Mouse (Mus musculus) thymus, adult 2 months (tissue): ENCODE results near the gene Epop. TPM values are rescaled to one million over a fixed set of nuclear protein-coding genes. Genes with fewer than 3 reads are reported as not detected.

ENCODE experiments used
- DNase-seq: peaks from one replicate; pipeline ENCODE4 v3.0.0; 2021
- H3K27ac ChIP-seq: fragments of 200-500 bp; 2 replicates; pipeline ENCODE4 v1.5.1; 2012; ENCODE audit warnings: low read length, control low read depth; ENCODE audit not compliant: control insufficient read depth, insufficient read depth
- H3K27me3 ChIP-seq: fragments of 200-500 bp; 2 replicates; pipeline ENCODE4 v1.6.1; 2012; ENCODE audit warnings: mild to moderate bottlenecking, low read length, moderate library complexity, mixed read lengths; ENCODE audit not compliant: control insufficient read depth, insufficient read depth
- H3K36me3 ChIP-seq: fragments of 200-500 bp; 2 replicates; pipeline ENCODE4 v1.6.1; 2012; ENCODE audit warnings: mild to moderate bottlenecking, low read length, moderate library complexity; ENCODE audit not compliant: control insufficient read depth, insufficient read depth
- H3K4me1 ChIP-seq: fragments of 200-500 bp; replicated peaks from 2 replicates; pipeline ENCODE4 v1.6.1; 2012; ENCODE audit warnings: low read length; ENCODE audit not compliant: control insufficient read depth, insufficient read depth
- H3K4me3 ChIP-seq: fragments of 200-500 bp; 2 replicates; pipeline ENCODE4 v1.5.1; 2012; ENCODE audit warnings: mild to moderate bottlenecking, low read length, control low read depth, moderate library complexity; ENCODE audit not compliant: control insufficient read depth, insufficient read depth
- CTCF ChIP-seq: fragments of 200-500 bp; IDR thresholded peaks from 2 replicates; pipeline ENCODE4 v1.5.1; 2012; ENCODE audit warnings: mild to moderate bottlenecking, control low read depth, low read length, moderate library complexity, borderline replicate concordance; ENCODE audit not compliant: control insufficient read depth, poor library complexity, insufficient read depth; ENCODE audit errors: extremely low read depth
- POLR2A ChIP-seq: fragments of 200-500 bp; IDR thresholded peaks from 2 replicates; pipeline ENCODE4 v1.6.1; 2012; ENCODE audit warnings: mild to moderate bottlenecking, low read length, control low read depth, moderate library complexity; ENCODE audit not compliant: control insufficient read depth, poor library complexity, insufficient read depth; ENCODE audit errors: extremely low read depth
- WGBS: fragments of 180-500 bp; shearing (Covaris S2); methylation state at CpG from one replicate; pipeline ENCODE4 v1.1.7; 2018; 5-methylcytosine and 5-hydroxymethylcytosine counted together
- polyA plus RNA-seq: library from polyadenylated mRNA; depleted of rRNA; stranded (reverse); fragments of >200 nt; gene quantifications from 2 replicates; pipeline ENCODE4 v1.2.3, GENCODE M21; 2012

Epop gene
- polyA plus RNA-seq, 1 experiment, result 5.6 TPM

DNA sequence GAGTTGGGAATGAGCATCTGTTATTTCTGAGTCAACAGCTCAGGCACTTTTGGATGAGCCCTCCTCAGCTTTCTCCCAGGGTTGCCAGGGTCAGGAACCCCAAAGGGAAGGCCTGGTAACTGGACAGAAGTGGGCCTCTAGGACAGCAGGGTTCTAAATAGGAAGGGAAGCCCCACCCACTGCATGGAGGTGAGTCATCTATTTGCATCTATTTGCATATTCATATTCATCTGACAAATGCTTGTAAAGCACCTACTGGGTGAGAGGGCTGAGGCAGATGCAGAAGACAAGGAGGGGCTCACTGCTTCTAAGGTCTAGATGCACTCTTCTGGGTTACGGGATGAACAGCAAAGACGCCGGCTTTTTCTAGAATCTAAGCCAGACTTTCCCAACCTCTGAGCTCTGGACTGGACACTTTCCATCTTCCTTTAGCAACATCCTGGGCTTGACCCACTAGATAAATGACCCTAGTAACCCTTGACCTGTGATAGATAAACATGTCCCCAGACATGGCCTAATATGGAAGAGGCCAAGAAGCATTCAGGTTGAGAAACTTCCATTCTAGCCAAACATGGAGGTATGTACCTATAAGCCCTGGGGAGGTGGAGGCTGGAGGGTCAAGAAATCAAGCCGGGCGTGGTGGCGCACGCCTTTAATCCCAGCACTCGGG lies 22.3 kb downstream of the Epop start:
- Histone ChIP-seq H3K36me3 (no peaks in the 10 kb centered on the region), H3K27me3 (no peaks in the 10 kb centered on the region), H3K27ac (no peak overlapping the region), H3K4me1 (peaks cover 3% of the 10 kb centered on the region; the same call in 1 of the 2 replicates), H3K4me3 (no peak overlapping the region)
- no peak for DNase-seq
- no peak for TF ChIP-seq CTCF
- TF ChIP-seq POLR2A, result no peak
- 99% methylated on average over 8 of the region's 8 CpGs for WGBS

DNA sequence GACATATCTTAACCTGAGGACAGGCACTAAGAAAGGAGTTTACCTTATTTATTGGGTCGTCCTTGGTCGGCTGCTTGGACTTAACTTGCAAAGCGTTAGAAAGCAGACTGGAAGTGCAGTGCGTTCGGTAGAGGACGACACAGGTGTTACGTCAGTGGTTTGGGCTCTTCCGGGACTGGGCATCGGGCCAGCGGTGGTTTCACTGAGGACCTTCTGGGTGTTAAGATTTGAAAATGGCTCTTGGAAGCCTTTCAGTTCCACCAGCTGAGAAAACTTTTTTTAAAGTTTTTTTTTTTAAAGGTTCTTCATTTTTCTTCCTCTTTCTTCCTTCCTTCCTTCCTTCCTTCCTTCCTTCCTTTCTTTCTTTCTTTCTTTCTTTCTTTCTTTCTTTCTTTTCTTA lies 25.6 kb downstream of the Epop start:
- Histone ChIP-seq H3K4me3 (no peak overlapping the region), H3K27me3 (no peaks in the 10 kb centered on the region), H3K36me3 (no peaks in the 10 kb centered on the region), H3K4me1 (peaks cover 3% of the 10 kb centered on the region; the same call in 1 of the 2 replicates), H3K27ac (no peak overlapping the region)
- no peak for TF ChIP-seq POLR2A
- TF ChIP-seq CTCF, result no peak
- 5% methylated on average over 10 of the region's 10 CpGs for WGBS
- DNase-seq, result no peak

DNA sequence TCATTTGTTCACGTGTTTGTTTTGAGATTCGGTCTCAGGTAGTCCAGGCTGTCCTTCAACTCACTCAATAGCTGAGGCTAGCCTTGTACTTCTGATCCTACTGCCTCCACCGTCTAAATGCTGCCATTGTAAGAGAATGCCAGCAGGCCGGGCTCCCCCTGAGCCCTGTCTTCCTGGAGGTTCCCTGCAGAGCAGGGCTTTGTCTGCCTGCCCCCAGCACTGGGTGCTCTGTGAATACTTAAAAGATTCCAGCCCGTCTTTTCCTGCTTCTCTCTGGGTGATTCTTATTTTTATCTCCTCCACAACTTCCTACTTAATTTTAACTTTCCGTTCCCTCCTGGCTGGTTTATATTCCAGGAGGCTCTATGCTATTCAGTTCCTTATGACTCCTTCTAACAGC lies 27.3 kb downstream of the Epop start:
- Histone ChIP-seq H3K27ac (no peak overlapping the region), H3K27me3 (no peaks in the 10 kb centered on the region), H3K4me3 (no peak overlapping the region), H3K36me3 (no peaks in the 10 kb centered on the region), H3K4me1 (peaks cover 3% of the 10 kb centered on the region; the same call in 1 of the 2 replicates)
- TF ChIP-seq POLR2A (no peak), CTCF (no peak)
- no peak for DNase-seq
- 65% methylated on average over 6 of the region's 6 CpGs for WGBS

DNA sequence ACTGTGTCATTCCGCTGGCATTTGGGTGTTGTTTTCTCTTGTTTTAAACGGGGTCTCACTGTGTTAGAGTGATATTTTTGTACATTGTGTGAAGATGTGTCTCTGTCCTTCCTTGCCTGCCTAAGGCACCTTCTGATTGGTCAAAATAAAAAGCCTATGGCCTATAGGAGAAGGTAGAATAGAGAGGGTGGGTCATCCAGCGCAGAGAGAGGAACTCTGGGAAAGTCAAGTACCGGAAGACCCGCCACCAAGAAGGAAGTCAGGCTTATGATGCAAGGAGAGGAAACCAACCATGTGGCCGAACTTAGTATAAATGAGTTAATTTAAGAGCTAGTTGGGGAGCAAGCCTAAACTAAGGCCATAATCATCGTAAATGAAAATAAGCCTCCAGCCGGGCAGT lies 30.4 kb downstream of the Epop start:
- TF ChIP-seq POLR2A (no peak), CTCF (no peak)
- Histone ChIP-seq H3K27me3 (no peaks in the 10 kb centered on the region), H3K4me1 (peaks cover 3% of the 10 kb centered on the region; the same call in 1 of the 2 replicates), H3K4me3 (no peak overlapping the region), H3K27ac (no peak overlapping the region), H3K36me3 (no peaks in the 10 kb centered on the region)
- 91% methylated on average over 8 of the region's 8 CpGs for WGBS
- no peak for DNase-seq

DNA sequence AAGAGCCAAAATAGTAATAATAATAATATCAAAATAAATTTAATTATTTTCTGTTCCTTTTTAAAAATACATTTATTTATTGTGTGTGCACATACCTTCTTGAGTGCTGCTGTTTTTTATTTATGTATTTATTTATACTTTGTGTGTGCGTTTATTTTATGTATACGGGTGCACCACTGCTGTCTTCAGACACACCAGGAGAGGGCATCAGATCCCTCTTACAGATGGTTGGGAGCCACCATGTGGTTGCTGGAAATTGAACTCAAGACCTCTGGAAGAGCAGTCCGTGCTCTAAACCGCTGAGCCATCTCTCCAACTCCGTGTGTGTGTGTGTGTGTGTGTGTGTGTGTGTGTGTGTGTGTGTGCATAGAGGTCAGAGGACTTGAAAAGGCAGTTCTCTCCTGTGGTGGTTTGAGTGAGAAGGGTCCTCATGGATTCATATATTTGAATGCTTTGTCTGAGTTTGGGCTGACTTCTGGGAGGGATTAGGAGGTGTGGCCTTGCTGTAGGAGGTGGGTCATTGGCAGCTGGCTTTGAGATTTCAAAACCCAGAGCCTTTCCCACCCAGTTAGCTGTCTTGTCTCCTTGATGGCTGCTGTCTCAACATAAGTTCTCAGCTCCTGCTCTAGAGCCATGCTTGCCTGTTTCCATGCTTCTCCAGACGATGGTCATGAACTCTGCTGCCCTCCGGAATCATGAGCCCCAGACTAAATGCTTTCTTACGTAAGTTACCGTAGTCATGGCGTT lies 31.4 kb downstream of the Epop start:
- DNase-seq, result no peak
- Histone ChIP-seq H3K27ac (no peak overlapping the region), H3K27me3 (no peaks in the 10 kb centered on the region), H3K4me3 (no peak overlapping the region), H3K4me1 (no peaks in the 10 kb centered on the region), H3K36me3 (no peaks in the 10 kb centered on the region)
- TF ChIP-seq CTCF (no peak), POLR2A (no peak)
- whole genome bisulfite sequencing, result 91% methylated on average over 10 of the region's 10 CpGs

DNA sequence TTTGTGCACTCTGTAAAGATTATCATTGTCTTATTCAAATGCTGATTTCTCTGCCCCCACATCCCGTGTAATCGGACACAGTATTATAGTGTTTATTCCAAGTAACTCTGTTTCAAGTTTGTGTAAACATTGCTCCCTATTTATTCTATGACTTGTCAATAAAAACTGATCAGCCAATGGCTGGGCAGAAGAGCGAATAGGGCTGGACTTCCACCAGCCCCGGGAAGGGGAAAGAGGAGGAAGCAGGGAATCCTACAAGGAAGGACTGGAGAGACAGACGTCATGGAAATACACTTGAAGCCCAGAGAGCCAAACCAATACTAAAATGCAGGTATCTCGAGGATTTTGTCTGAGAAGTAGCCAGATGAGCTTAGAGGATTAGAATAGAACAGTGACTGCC lies 35.4 kb downstream of the Epop start:
- no peaks in the 10 kb centered on the region for H3K4me1 ChIP-seq
- no peak overlapping the region for H3K4me3 ChIP-seq
- 70% methylated on average over 6 of the region's 6 CpGs for WGBS

DNA sequence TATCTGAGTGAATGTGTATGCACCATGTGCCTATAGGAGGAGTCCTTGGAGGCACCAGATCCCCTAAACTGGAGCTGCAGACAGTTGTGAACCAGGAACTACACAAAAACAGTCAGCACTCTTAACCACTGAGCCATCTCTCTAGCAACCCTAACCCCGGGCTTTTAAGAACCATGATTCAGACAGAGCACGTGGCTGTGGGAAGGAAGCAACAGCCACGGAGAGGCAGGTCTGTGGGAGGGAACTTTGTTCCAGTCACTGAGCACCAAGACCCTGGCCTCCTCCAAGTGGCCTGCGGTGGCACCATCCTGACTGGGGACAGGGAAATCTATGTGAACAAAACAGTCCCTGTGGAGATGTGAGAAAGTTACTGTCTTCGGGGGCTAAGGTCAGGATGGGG lies 37.6 kb downstream of the Epop start:
- TF ChIP-seq CTCF (no peak), POLR2A (no peak)
- 19% methylated on average over 5 of the region's 5 CpGs for WGBS
- Histone ChIP-seq H3K27me3 (no peaks in the 10 kb centered on the region), H3K36me3 (no peaks in the 10 kb centered on the region), H3K4me1 (no peaks in the 10 kb centered on the region), H3K27ac (no peak overlapping the region), H3K4me3 (no peak overlapping the region)
- DNase-seq, result no peak

More for the DNA sequence above, 35.4 kb downstream of the Epop start:
- Histone ChIP-seq H3K27ac (no peak overlapping the region), H3K36me3 (no peaks in the 10 kb centered on the region), H3K27me3 (no peaks in the 10 kb centered on the region)
- DNase-seq, result no peak
- TF ChIP-seq POLR2A (no peak), CTCF (no peak)
